Mouse (Mus musculus): Measurements from ENCODE around the gene Piezo1.

- TF ChIP-seq EP300 (IDR thresholded peaks at IDR 0.05; ENCODE audit: low read depth), result 0 out of 2 replicates have a peak, but pooled peaks have one; percentile 57
- TF ChIP-seq CTCF (IDR thresholded peaks at IDR 0.05; ENCODE audit: low read depth), result no peak
Measured at GRCm38 (mm10) chr8:122567361-122568108, 16.4 kb upstream of the Piezo1 start, which contains the start of gene Cdt1.

Data from liver, postnatal 0 days (tissue).